Mouse (Mus musculus): ENCODE data around the gene Ggta1.
A peak's percentile ranks its signal among the peaks of the same experiment; 100 is the strongest.

The Ggta1 gene

DNA sequence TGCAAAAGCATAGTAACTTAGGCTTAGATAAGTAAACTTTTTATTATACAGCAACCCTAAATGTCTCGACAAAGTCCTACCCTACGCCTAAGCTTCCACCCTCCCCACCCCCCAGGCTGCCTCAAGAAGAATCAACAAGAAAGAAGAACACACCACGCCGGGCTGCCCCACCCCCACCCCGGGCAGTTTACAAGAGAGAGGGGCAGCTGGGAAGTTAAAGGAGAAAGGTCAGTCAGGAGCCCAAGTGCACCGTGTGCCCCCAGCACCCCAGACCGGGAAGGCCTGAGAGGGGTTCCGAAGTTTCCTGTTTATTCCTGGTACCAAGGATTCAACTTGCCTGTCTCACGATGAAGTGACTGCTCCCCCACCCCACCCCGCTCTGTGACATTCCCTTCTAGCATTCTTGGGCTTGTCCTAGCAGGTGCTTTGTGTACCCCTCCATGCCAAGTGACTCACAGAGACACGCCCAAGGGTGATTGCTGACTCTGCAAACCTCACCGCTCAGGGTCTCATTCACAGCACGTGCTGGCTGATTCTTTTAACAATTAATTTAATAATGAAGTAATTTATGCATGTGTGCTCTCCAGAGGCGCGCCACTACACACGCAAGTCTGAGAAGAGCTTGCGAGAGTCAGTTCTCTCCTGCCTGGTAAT is 27.6 kb upstream of the Ggta1 start:
- DNase-seq = no peak

GRCm38 (mm10) chr2:35487700-35488099 is 24.7 kb upstream of the Ggta1 start:
- no peak for DNase-seq

- DNase-seq = no peak
These were observed 24.1 kb upstream of the Ggta1 start for GRCm38 (mm10) chr2:35486981-35487655.

DNA sequence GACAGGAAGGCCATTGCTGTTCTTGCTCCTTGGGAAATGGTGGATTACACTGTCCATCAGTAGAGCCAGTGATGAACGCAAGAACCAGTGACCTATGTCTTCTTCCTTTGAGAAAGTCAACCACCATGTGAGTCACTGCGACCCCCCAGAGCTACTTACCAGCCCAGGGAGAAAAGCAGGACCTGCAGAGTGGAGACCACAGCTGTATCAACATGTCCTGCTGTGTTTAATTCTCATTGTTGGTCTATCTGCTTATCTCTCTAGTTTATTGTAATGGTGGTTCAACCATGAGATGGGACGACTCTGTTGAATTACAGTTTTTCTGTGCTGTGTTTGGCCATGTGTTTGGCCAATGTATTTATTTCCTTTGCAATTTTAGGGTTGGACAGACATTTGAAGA is 21.1 kb upstream of the Ggta1 start:
- DNase-seq = no peak

GRCm38 (mm10) chr2:35483402-35483801 is 20.4 kb upstream of the Ggta1 start:
- no peak for DNase-seq

- DNase-seq = no peak
These were observed 18.4 kb upstream of the Ggta1 start for GRCm38 (mm10) chr2:35481322-35481990.

DNA sequence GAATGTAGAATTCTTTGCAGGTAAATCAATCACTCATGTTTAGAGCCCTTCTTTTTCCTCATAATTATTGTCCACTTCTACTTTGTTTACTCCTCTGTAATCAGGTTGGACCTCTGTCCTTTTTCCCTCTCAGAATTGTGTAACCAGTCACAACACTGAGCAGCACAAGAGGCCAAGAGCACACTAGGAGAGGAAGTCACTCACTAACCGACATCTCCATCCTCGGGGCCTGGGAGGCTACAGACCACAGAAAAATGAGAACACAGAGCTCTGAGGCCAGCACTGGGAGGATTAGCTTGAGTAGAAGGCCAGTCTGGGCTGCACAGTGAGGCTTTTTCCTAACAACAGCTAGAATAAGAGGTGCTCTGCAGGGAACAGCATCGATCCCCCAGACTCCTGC is 17.0 kb upstream of the Ggta1 start:
- DNase-seq = no peak

GRCm38 (mm10) chr2:35478812-35479122 is 15.7 kb upstream of the Ggta1 start:
- no peak for DNase-seq

GRCm38 (mm10) chr2:35477999-35478811 is 15.2 kb upstream of the Ggta1 start:
- no peak for DNase-seq

DNA sequence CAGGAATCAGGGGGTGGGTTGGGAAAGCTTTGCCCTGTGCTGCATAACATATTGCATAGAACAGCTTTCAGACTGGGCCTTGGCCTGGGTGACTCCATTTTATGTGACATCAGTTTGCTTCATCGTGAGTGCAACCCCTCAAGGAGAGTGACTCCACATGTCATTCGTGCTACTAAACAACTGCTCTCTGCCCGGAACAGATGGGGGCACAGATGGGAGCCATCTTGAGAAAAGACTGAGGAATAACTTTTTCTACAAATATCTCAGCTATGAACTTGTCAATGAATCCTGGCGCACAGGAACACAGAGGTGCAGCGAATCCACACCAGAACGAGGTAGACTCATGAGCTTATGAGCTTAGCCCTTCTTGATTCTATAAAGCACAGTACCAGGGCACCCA is 14.3 kb upstream of the Ggta1 start:
- DNase-seq = no peak

GRCm38 (mm10) chr2:35474916-35475315 is 11.9 kb upstream of the Ggta1 start:
- DNase-seq = no peak

- DNase-seq = no peak
These were observed 6.2 kb upstream of the Ggta1 start for GRCm38 (mm10) chr2:35469266-35469665.

DNA sequence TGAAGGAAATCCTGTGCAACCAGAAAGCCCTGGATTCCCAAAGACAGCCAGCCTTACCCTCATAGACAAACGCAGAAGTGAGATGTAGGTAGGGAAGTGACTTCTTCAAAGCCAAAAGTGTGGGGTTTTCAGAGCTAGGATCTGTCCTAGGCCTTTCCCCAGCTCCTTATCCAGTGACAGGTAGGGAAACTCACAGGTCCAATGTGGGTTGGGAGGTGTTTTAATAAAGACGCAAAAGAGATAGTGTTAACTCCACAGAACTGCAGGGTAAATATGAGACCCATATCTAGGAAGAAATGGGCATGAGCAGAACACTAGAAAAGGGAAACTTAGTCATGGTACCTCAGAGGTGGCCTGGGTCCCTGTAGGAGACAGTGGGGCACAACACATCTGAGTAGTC is 5.2 kb upstream of the Ggta1 start:
- DNase-seq = no peak

DNA sequence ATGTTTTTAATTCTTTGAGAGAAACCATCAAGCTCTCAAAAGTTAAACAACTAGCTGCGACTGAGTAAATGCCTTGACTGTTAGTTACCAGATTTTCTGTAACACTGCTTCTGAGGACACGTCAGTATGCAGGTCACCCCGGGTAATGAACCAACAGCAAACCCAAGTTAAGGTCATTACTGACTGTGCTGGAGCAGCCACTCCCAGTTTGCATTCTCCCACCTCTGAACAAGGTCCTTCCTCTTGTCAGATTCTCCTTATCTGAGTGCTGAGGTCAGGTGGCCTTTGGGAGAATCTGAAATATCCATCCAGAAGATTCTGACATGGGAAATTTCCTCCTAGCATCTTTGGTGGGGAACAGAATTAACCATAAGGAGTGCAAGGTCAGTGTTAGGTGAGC is 4.8 kb upstream of the Ggta1 start:
- no peak for DNase-seq

DNA sequence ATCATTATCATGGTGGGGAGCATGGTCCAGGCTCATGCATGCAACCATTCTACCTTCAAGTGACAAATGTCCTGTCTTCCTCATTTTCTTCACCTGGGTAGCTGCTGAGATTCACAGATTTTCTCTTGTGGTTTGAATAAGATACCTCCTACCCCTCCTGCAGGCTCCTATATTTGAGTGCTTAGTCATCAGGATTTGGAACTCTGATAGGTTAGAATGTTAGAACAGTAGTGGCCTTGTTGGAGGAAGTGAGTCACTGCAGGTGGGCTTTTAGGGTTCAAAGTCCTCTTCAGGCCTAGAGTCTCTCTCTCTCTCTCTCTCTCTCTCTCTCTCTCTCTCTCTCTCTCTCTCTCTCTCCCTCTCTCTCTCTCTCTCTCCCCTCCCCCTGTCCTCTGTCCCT is 2.6 kb upstream of the Ggta1 start:
- no peak for DNase-seq

DNA sequence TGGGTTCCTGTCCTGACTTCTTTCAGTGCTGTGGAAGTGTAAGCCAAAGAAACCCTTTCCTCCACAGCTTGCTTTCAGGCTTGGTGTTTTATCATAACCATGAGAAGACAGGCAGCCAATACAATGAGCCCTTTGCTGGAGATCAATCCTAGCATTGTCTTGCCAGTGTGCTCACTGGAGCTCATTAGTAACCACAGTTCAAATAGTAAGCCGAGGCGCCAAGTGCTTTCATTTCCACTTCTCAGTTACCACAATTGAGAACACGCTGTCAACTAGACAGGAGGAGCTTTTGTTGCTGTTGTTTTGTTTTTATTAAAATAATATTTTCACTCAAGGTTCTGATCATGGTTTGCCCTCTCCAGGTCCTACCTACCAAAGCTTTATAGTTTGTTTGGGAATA is 1.5 kb upstream of the Ggta1 start:
- no peak for DNase-seq

DNA sequence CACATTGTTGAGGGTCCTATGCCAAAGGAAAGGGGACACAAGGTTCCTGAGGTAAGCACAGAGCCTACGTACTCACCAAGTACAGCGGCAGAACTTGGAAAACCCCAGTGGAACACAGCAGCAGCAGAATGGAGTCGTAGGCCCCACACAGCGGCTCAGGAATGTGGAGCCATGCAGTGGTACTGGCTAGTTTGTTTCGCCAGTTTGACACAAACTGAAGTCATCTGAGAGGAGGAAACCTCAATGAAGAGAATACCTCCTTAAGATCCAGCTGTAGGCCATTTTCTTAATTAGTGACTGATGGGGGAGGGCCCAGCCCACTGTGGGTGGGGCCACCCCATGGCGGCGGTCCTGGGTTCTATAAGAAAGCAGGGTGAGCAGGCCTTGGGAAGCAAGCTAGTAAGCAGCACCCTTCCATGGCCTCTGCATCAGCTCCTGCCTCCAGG is 1.1 kb upstream of the Ggta1 start:
- DNase-seq = no peak

DNA sequence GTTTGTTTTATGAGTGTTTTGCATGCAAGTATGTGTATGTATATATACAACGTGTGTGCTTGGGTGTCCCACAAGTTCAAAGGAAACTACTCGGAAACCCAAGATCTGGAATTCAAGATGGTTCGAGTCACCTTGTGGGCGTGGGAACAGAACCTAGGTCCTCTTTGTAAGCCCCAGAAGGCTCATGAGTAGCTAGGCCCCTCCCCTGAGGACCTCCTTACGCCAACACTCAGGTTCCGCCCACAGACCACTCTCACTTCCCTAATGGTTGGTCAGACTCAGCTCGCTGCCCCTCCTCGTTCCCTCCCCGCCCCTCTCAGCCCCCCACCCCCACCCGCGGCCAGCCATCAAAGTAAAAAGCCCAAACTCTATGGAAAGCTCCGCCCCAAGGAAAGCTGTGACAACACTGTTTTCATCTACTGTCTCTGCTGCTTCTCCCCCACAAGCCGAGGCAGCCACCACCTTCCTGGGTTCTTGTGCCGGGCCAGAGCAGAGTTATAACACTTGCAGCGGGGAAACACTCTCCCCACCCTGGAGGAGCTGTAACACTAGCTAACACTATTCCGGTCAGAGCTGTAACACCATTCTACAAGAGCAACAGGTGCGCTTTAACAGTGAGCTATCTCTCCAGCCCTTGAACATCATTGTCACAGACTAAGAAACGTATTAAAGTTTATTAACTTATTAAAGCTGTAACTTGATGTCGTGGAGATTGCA is 499 bp upstream of the Ggta1 start:
- DNase-seq = peak; percentile 70

DNA sequence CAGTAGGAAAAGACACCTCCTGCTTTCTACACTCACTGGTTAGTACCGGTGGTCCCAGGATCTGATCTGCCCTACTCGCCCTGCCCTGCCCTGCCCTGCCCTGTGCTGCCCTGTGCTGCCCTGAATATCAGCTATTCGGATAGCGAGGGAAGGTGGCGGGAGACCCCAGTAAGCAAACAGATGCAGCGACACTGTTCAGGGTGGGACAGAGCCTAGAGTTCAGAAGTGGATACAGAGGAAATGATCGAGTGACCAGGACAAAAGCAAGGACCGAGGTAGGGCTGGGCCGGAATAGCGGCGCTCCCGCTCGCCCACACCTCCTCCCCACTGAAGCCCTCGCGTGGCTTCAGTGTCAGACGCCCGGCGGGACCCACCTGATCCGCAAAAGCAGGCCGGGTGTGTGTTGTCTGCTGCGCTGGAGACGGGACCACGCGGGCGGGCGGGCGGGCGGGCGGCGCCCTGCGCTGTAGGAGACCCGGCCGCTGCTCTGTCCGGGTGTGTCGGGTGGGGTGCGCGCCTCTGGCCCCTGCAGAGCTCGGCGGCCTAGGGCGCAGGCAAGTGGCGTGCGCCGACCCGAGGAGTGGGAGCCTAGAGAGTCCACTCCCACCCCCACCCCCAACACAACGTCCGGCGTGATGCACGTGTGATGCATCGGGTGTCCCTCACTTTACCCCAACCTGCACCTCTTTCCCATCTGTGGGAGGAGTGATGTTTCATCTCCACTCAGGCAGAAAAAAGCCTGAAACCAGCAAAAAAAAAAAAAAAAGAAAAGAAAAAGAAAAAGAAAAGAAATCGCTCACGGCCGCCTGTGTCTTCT is 852 bp downstream of the Ggta1 start:
- no peak for DNase-seq

DNA sequence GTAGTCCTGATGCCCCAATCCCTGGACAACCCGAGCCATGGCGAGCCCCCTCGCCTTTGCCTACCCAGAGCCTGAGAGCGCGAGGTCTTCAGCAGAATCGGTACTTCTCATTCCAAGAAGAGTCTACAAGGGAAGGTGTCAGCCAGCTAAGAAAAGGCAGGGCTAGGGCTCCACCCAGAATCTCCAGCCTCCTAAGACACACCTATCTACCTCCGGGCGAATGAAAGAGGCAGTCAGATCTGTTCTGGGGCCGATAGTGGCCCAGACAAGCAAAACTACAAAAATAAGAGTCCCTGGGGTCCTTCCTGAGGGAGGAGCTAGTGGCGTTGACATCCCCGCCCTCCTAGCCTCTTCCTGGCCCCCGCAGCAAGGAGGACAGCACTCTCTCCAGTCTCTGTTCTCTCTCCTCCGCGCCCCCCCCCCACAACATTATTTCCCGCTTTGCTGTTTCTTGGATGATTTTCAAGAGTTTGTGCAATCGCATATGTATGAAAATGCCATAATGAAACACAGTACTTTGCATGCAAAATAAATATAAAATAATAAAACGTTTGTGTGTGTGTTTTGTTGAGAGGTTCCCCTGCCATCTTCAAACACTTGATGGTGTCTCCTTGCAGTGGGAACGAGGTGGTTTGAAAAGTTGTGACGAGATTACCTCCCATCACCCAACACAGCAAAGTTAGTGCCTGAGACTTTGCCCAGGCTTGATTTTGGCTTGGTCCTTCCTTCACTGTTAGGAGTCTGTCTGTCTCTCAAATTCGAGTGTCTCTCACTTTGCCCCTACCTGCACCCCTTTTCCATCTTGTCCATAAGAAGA is 1.7 kb downstream of the Ggta1 start:
- no peak for DNase-seq

- DNase-seq = no peak
These were observed 2.6 kb downstream of the Ggta1 start for GRCm38 (mm10) chr2:35460378-35460880.
